Mouse (Mus musculus) testis, adult 2 months (tissue): Measurements from ENCODE around the gene Rhoj. TPM values are rescaled to one million over a fixed set of nuclear protein-coding genes. Genes with fewer than 3 reads are reported as not detected.

Experiments
- H3K27ac ChIP-seq: fragments of 200-500 bp; 2 replicates; pipeline ENCODE4 v1.5.1; 2012; ENCODE audit warnings: low read depth, low read length; ENCODE audit not compliant: control insufficient read depth, insufficient read depth
- H3K27me3 ChIP-seq: fragments of 200-500 bp; 2 replicates; pipeline ENCODE4 v1.6.1; 2012; ENCODE audit warnings: mild to moderate bottlenecking, low read length, moderate library complexity; ENCODE audit not compliant: control insufficient read depth, insufficient read depth
- H3K36me3 ChIP-seq: fragments of 200-500 bp; 2 replicates; pipeline ENCODE4 v1.6.1; 2012; ENCODE audit warnings: mild to moderate bottlenecking, low read length; ENCODE audit not compliant: control insufficient read depth, insufficient read depth
- H3K4me1 ChIP-seq: fragments of 200-500 bp; 2 replicates; pipeline ENCODE4 v1.6.1; 2012; ENCODE audit warnings: low read length; ENCODE audit not compliant: control insufficient read depth, insufficient read depth
- H3K4me3 ChIP-seq: fragments of 200-500 bp; 2 replicates; pipeline ENCODE4 v1.5.1; 2012; ENCODE audit warnings: low read depth, mild to moderate bottlenecking, low read length, moderate library complexity, mixed read lengths; ENCODE audit not compliant: control insufficient read depth
- CTCF ChIP-seq: fragments of 200-500 bp; IDR thresholded peaks from 2 replicates; pipeline ENCODE4 v1.5.1; 2012; ENCODE audit warnings: low read depth, mild to moderate bottlenecking, inconsistent platforms, low read length, moderate library complexity; ENCODE audit not compliant: control insufficient read depth, insufficient read depth, insufficient replicate concordance
- POLR2A ChIP-seq: fragments of 200-500 bp; IDR thresholded peaks from 2 replicates; pipeline ENCODE4 v1.6.1; 2012; ENCODE audit warnings: low read depth, mild to moderate bottlenecking, inconsistent platforms, low read length, moderate library complexity; ENCODE audit not compliant: control insufficient read depth
- polyA plus RNA-seq: library from polyadenylated mRNA; depleted of rRNA; stranded (reverse); fragments of >200 nt; gene quantifications from 2 replicates; pipeline ENCODE4 v1.2.3, GENCODE M21; 2012

The Rhoj gene
- polyA plus RNA-seq, 1 experiment, result 2.9 TPM

- Histone ChIP-seq H3K4me3 (no peak overlapping the region), H3K4me1 (no peaks in the 10 kb centered on the region), H3K36me3 (no peaks in the 10 kb centered on the region), H3K27me3 (no peaks in the 10 kb centered on the region), H3K27ac (no peak overlapping the region)
- TF ChIP-seq CTCF (no peak), POLR2A (no peak)
Observed at GRCm38 (mm10) chr12:75350750-75351149, 42.6 kb downstream of the Rhoj start.

GRCm38 (mm10) chr12:75351846-75352245, 43.7 kb downstream of the Rhoj start:
- TF ChIP-seq CTCF (no peak), POLR2A (no peak)
- Histone ChIP-seq H3K36me3 (no peaks in the 10 kb centered on the region), H3K4me1 (no peaks in the 10 kb centered on the region), H3K27me3 (no peaks in the 10 kb centered on the region), H3K27ac (no peak overlapping the region), H3K4me3 (no peak overlapping the region)

- Histone ChIP-seq H3K4me3 (no peak overlapping the region), H3K36me3 (no peaks in the 10 kb centered on the region), H3K4me1 (no peaks in the 10 kb centered on the region), H3K27ac (no peak overlapping the region), H3K27me3 (no peaks in the 10 kb centered on the region)
- TF ChIP-seq CTCF (no peak), POLR2A (no peak)
Observed at GRCm38 (mm10) chr12:75352410-75352809, 44.3 kb downstream of the Rhoj start.

GRCm38 (mm10) chr12:75354354-75354753, 46.2 kb downstream of the Rhoj start:
- no peaks in the 10 kb centered on the region for H3K36me3 ChIP-seq
- H3K27me3 ChIP-seq, result no peaks in the 10 kb centered on the region
- no peak overlapping the region for H3K27ac ChIP-seq
- no peaks in the 10 kb centered on the region for H3K4me1 ChIP-seq
- TF ChIP-seq POLR2A (no peak), CTCF (no peak)
- no peak overlapping the region for H3K4me3 ChIP-seq

GRCm38 (mm10) chr12:75357781-75358180, 49.7 kb downstream of the Rhoj start:
- peaks cover 3% of the 10 kb centered on the region; the same call in 1 of the 2 replicates for H3K4me1 ChIP-seq
- no peaks in the 10 kb centered on the region for H3K36me3 ChIP-seq

GRCm38 (mm10) chr12:75358714-75359113, 50.6 kb downstream of the Rhoj start:
- Histone ChIP-seq H3K36me3 (no peaks in the 10 kb centered on the region), H3K4me3 (no peak overlapping the region), H3K27me3 (no peaks in the 10 kb centered on the region), H3K4me1 (peaks cover 3% of the 10 kb centered on the region; the same call in 1 of the 2 replicates), H3K27ac (no peak overlapping the region)
- no peak for TF ChIP-seq CTCF
- TF ChIP-seq POLR2A, result no peak

More at GRCm38 (mm10) chr12:75357781-75358180, 49.7 kb downstream of the Rhoj start:
- no peak overlapping the region for H3K4me3 ChIP-seq
- no peaks in the 10 kb centered on the region for H3K27me3 ChIP-seq
- H3K27ac ChIP-seq, result no peak overlapping the region
- no peak for TF ChIP-seq POLR2A
- TF ChIP-seq CTCF, result no peak

- no peaks in the 10 kb centered on the region for H3K27me3 ChIP-seq
- H3K4me3 ChIP-seq, result no peak overlapping the region
- H3K36me3 ChIP-seq, result no peaks in the 10 kb centered on the region
- TF ChIP-seq CTCF (no peak), POLR2A (no peak)
- H3K27ac ChIP-seq, result no peak overlapping the region
- peaks cover 3% of the 10 kb centered on the region; the same call in 1 of the 2 replicates for H3K4me1 ChIP-seq
Observed at GRCm38 (mm10) chr12:75359500-75359899, 51.4 kb downstream of the Rhoj start.

GRCm38 (mm10) chr12:75359921-75360482, 51.9 kb downstream of the Rhoj start:
- H3K36me3 ChIP-seq, result no peaks in the 10 kb centered on the region
- H3K27ac ChIP-seq, result no peak overlapping the region
- TF ChIP-seq CTCF, result no peak
- no peak for TF ChIP-seq POLR2A
- no peak overlapping the region for H3K4me3 ChIP-seq
- peaks cover 3% of the 10 kb centered on the region; the same call in 1 of the 2 replicates for H3K4me1 ChIP-seq
- no peaks in the 10 kb centered on the region for H3K27me3 ChIP-seq
